Mouse (Mus musculus) erythroblast, embryonic 14.5 days (primary cell): ENCODE results near the gene Mapk14.

Experiments
- GATA1 ChIP-seq: IDR thresholded peaks from 2 replicates; pipeline ENCODE4 v1.6.1; 2012; ENCODE audit warnings: low read length, inconsistent platforms, mixed read lengths
- TAL1 ChIP-seq: IDR thresholded peaks from 3 replicates; pipeline ENCODE4 v1.6.1; 2012; ENCODE audit warnings: low read length, inconsistent platforms, mixed read lengths

DNA sequence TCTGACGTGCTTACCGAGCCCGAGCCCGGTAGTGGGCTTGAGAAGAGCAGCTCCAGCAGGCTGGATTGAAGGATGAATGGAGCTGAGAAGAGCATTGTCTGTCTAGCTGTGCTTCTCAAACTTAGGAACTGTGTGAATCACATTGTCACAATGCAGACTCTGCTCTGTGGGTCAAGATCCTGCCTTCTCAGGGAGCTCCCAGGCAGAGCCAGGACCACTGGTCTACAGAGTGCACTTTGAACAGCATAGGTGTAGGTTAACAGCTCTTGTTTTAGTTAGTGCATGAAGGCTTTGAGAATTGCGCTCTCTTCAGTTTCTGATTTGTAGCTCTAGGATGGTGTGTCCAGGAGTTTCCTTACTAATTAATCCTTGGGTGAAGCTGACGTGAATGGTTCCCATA is 20.1 kb downstream of the Mapk14 start:
- TF ChIP-seq TAL1, result no peak
- no peak for TF ChIP-seq GATA1
